Mouse (Mus musculus) heart, postnatal 0 days (tissue): Measurements from ENCODE around the gene Ttll10. TPM values are rescaled to one million over a fixed set of nuclear protein-coding genes. Genes with fewer than 3 reads are reported as not detected.
A peak's percentile ranks its signal among the peaks of the same experiment; 100 is the strongest.

Source experiments
- ATAC-seq: fragments of 200-750 bp; cut with Nextera tagmentation; 2 replicates; pipeline ENCODE4 v1.8.0; 2017; ENCODE audit warnings: low read depth, moderate number of reproducible peaks, moderate library complexity; ENCODE audit not compliant: insufficient read depth
- DNase-seq: peaks from one replicate; pipeline ENCODE4 v3.0.0-alpha.2; 2016; ENCODE audit warnings: low spot score
- H3K27ac ChIP-seq: fragments of 300-500 bp; sonication (generic); 2 replicates; pipeline ENCODE4 v1.5.1; 2014; ENCODE audit warnings: low read depth, mild to moderate bottlenecking
- H3K27me3 ChIP-seq: fragments of 300-500 bp; sonication (generic); 2 replicates; pipeline ENCODE4 v1.6.1; 2014; ENCODE audit warnings: low read length, mixed read lengths; ENCODE audit not compliant: control insufficient read depth, insufficient read depth
- H3K36me3 ChIP-seq: fragments of 300-500 bp; sonication (generic); replicated peaks from 2 replicates; pipeline ENCODE4 v1.6.1; 2014; ENCODE audit warnings: low read length, mixed read lengths; ENCODE audit not compliant: control insufficient read depth, insufficient read depth
- H3K4me1 ChIP-seq: fragments of 300-500 bp; sonication (generic); 2 replicates; pipeline ENCODE4 v1.6.1; 2014; ENCODE audit warnings: antibody characterized with exemption; ENCODE audit not compliant: control insufficient read depth, insufficient read depth
- H3K4me2 ChIP-seq: fragments of 300-500 bp; sonication (generic); 2 replicates; pipeline ENCODE4 v1.6.1; 2014; ENCODE audit warnings: low read depth, mild to moderate bottlenecking, low read length, moderate library complexity
- H3K4me3 ChIP-seq: fragments of 300-500 bp; sonication (generic); 2 replicates; pipeline ENCODE4 v1.5.1; 2014; ENCODE audit warnings: low read depth, low read length
- H3K9ac ChIP-seq: fragments of 300-500 bp; sonication (generic); replicated peaks from 2 replicates; pipeline ENCODE4 v1.6.1; 2014; ENCODE audit warnings: low read depth, low read length, mixed read lengths
- H3K9me3 ChIP-seq: fragments of 300-500 bp; sonication (generic); replicated peaks from 2 replicates; pipeline ENCODE4 v1.6.1; 2016; ENCODE audit warnings: low read length; ENCODE audit not compliant: control insufficient read depth
- CTCF ChIP-seq: IDR thresholded peaks from 2 replicates; pipeline ENCODE4 v1.5.1; 2016; ENCODE audit warnings: antibody characterized with exemption, control low read depth, low read depth
- EP300 ChIP-seq: IDR thresholded peaks from 2 replicates; pipeline ENCODE4 v1.6.1; 2016; ENCODE audit warnings: antibody characterized with exemption, low read depth
- WGBS: fragments of 180-500 bp; shearing (Covaris S2); extraction: QIAGEN DNeasy Blood & Tissue Kit; methylation state at CpG from one replicate; pipeline ENCODE4 v1.1.7; 2014; 5-methylcytosine and 5-hydroxymethylcytosine counted together
- polyA plus RNA-seq: library from polyadenylated mRNA; unstranded; fragments of >200 nt; fragmentation: Nextera tagmentation; extraction: Ambion mirVana; gene quantifications from 2 replicates; pipeline ENCODE4 v1.2.1, GENCODE M21; 2015
- total RNA-seq: library from RNA; depleted of rRNA; stranded (reverse); fragments of >200 nt; gene quantifications from 2 replicates; pipeline ENCODE4 v1.2.3, GENCODE M21; 2014; ENCODE audit warnings: low replicate concordance

The Ttll10 gene
- total and polyA plus RNA-seq, 2 experiments from 2014 or later: not detected

- H3K4me3 ChIP-seq: no peak overlapping the region
- no peaks in the 10 kb centered on the region for H3K36me3 ChIP-seq
- no peak for TF ChIP-seq EP300
- TF ChIP-seq CTCF: no peak
- DNase-seq (no peak), ATAC-seq (no peak)
- no peaks in the 10 kb centered on the region for H3K9me3 ChIP-seq
- no peaks in the 10 kb centered on the region for H3K27me3 ChIP-seq
- H3K4me1 ChIP-seq: 0 out of 2 replicates have a peak, but pooled peaks cover 3% of the 10 kb centered on the region
- 56% methylated on average over 9 of the region's 9 CpGs for WGBS
- no peak overlapping the region for H3K9ac ChIP-seq
- H3K27ac ChIP-seq: no peak overlapping the region
- no peak overlapping the region for H3K4me2 ChIP-seq
Observed at GRCm38 (mm10) chr4:156084096-156084879, 25.1 kb upstream of the Ttll10 start.

DNA sequence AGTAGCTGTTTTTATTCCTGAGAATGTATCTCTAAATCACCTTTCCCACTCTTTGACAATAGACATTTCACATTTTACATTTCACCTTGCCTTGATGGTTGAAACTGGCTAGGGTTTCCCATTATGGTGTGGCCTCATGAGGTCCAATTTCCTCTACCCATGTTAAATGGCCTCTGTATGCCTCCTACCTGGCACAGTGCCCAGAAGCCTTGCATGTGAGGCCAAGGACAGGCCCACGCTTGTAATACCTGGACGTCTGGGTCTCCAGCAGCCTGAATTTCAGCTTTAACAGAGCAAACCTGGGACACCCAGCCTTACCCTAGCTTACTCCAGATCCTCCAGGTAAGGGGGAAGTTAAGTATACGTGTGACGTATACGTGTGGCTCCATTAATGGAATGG lies 24.1 kb upstream of the Ttll10 start:
- no peak overlapping the region for H3K27ac ChIP-seq
- H3K9ac ChIP-seq: no peak overlapping the region
- ATAC-seq: no peak
- H3K9me3 ChIP-seq: no peaks in the 10 kb centered on the region
- WGBS: 60% methylated on average over 5 of the region's 5 CpGs
- peak; percentile 33 for DNase-seq
- H3K4me1 ChIP-seq: 0 out of 2 replicates have a peak, but pooled peaks cover 3% of the 10 kb centered on the region
- no peak overlapping the region for H3K4me2 ChIP-seq
- H3K36me3 ChIP-seq: no peaks in the 10 kb centered on the region
- no peak overlapping the region for H3K4me3 ChIP-seq
- no peaks in the 10 kb centered on the region for H3K27me3 ChIP-seq
- TF ChIP-seq EP300 (no peak), CTCF (no peak)

- 54% methylated on average over 4 of the region's 4 CpGs for WGBS
- ATAC-seq (no peak), DNase-seq (no peak)
- TF ChIP-seq EP300 (no peak), CTCF (no peak)
- Histone ChIP-seq H3K4me3 (no peak overlapping the region), H3K27ac (no peak overlapping the region), H3K4me2 (no peak overlapping the region), H3K9ac (no peak overlapping the region), H3K9me3 (no peaks in the 10 kb centered on the region), H3K27me3 (no peaks in the 10 kb centered on the region), H3K36me3 (no peaks in the 10 kb centered on the region), H3K4me1 (0 out of 2 replicates have a peak, but pooled peaks cover 7% of the 10 kb centered on the region)
Observed at GRCm38 (mm10) chr4:156082621-156083234, 23.5 kb upstream of the Ttll10 start.

- H3K9me3 ChIP-seq: no peaks in the 10 kb centered on the region
- H3K27me3 ChIP-seq: no peaks in the 10 kb centered on the region
- H3K4me3 ChIP-seq: peak overlapping the region; percentile 48
- 1% methylated on average over 58 of the region's 58 CpGs for WGBS
- ATAC-seq: peak; percentile 72
- H3K9ac ChIP-seq: peak overlapping the region; percentile 27
- no peaks in the 10 kb centered on the region for H3K36me3 ChIP-seq
- peak overlapping the region; percentile 84 for H3K4me2 ChIP-seq
- peaks cover 12% of the 10 kb centered on the region; the same call in 1 of the 2 replicates for H3K4me1 ChIP-seq
- peak; percentile 13 for DNase-seq
- peak overlapping the region; percentile 14; the same call in 1 of the 2 replicates for H3K27ac ChIP-seq
- TF ChIP-seq EP300 (no peak), CTCF (peak; percentile 17)
Observed at GRCm38 (mm10) chr4:156077499-156078301, 18.5 kb upstream of the Ttll10 start.

- no peaks in the 10 kb centered on the region for H3K36me3 ChIP-seq
- 20% methylated on average over 8 of the region's 8 CpGs for WGBS
- TF ChIP-seq CTCF (no peak; the same call in 1 of the 2 replicates), EP300 (no peak)
- peak overlapping the region; percentile 14; the same call in 1 of the 2 replicates for H3K27ac ChIP-seq
- H3K27me3 ChIP-seq: no peaks in the 10 kb centered on the region
- no peaks in the 10 kb centered on the region for H3K9me3 ChIP-seq
- peaks cover 12% of the 10 kb centered on the region; the same call in 1 of the 2 replicates for H3K4me1 ChIP-seq
- H3K4me2 ChIP-seq: peak overlapping the region; percentile 84
- H3K9ac ChIP-seq: peak overlapping the region; percentile 27; the same call in 1 of the 2 replicates
- DNase-seq (peak; percentile 38), ATAC-seq (no peak)
- peak overlapping the region; percentile 48 for H3K4me3 ChIP-seq
Observed at GRCm38 (mm10) chr4:156076911-156077382, 17.7 kb upstream of the Ttll10 start.
